Mouse (Mus musculus): Measurements from ENCODE around the gene Tsks.

DNA sequence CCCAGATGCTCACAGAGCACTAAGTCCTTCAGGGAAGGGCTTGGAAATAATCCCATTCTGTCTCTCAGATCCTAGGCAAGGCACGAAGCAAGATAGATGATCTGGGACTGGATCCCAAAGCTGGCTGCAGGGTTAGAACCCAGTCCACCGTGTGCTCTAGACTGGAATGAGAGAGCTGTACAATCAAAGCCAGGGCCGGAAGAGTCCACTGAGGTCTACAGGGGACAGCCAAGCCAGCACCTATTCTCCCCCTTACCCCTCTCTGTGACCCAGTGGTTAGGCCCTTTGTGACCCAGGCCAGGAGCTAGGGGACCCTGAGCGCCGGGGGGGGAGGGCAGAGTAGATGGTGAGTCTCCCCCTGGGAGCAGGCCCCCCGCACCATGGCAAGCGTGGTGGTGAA is at the start of gene Tsks:
- no peak for TF ChIP-seq CTCF (IDR thresholded peaks at IDR 0.05; ENCODE audit: extremely low read depth, insufficient read depth, insufficient read length, insufficient replicate concordance)
- no peak for TF ChIP-seq POLR2A (IDR thresholded peaks at IDR 0.05; ENCODE audit: low read depth, low read length)

All from spleen, adult 2 months (tissue).